Mouse (Mus musculus) E14TG2a.4 (cell line): ENCODE data around the gene Ano6.

Source experiments
- CTCF ChIP-seq: conservative IDR thresholded peaks from 2 replicates; pipeline ENCODE4 v1.5.1; 2014; ENCODE audit warnings: low read length
- NANOG ChIP-seq: IDR thresholded peaks from 2 replicates; pipeline ENCODE4 v1.6.1; 2014; ENCODE audit warnings: borderline replicate concordance, low read length, mixed read lengths

- TF ChIP-seq CTCF (no peak), NANOG (no peak)
These were observed 33.0 kb downstream of the Ano6 start for GRCm38 (mm10) chr15:95823383-95824306.
